Mouse (Mus musculus) hematopoietic stem cell, adult 5-6 weeks (primary cell): ENCODE results near the gene Cxcl2. TPM values are rescaled to one million over a fixed set of nuclear protein-coding genes. Genes with fewer than 3 reads are reported as not detected.
A peak's percentile ranks its signal among the peaks of the same experiment; 100 is the strongest.

Source experiments
- ATAC-seq, 2 experiments: fragments of 125-278 bp in 1 of 2; replicated peaks in 1 of 2; 2 replicates each; pipeline ENCODE4 v1.8.0; 2016 to 2017; ENCODE audit warnings: inconsistent platforms in 2 of 2, mild to moderate bottlenecking in 2 of 2, moderate number of reproducible peaks in 2 of 2, low read depth in 1 of 2, moderate TSS enrichment in 1 of 2; ENCODE audit not compliant: low FRiP score in 2 of 2, poor library complexity in 2 of 2, severe bottlenecking in 2 of 2, insufficient read depth in 1 of 2, low TSS enrichment in 1 of 2
- total RNA-seq: library from RNA; stranded (forward); fragments of 172-1452, 232-1000 nt; gene quantifications from 2 replicates; pipeline ENCODE4 v1.2.3, GENCODE M21; 2017

Gene Cxcl2
- total RNA-seq, 1 experiment from 2014 or later: 228 TPM

DNA sequence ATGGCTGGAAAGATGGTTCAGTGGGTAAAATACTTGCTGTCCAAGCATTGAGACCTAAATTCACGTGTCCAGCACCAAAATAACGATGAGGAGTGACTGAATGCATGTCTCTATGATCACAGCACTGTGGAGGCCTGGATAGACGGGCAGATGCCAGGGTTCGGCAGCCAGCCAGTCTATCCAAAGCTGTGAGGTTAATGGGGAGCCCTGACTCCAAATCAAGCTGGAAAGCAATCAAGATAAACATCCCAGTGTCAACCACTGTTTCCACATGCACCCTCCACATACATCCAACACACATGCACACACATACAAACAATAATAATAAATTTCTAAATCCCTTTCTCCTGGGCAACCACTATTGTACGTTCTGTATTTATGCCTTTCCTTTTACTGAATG lies 15.0 kb upstream of the Cxcl2 start:
- ATAC-seq: no peak

DNA sequence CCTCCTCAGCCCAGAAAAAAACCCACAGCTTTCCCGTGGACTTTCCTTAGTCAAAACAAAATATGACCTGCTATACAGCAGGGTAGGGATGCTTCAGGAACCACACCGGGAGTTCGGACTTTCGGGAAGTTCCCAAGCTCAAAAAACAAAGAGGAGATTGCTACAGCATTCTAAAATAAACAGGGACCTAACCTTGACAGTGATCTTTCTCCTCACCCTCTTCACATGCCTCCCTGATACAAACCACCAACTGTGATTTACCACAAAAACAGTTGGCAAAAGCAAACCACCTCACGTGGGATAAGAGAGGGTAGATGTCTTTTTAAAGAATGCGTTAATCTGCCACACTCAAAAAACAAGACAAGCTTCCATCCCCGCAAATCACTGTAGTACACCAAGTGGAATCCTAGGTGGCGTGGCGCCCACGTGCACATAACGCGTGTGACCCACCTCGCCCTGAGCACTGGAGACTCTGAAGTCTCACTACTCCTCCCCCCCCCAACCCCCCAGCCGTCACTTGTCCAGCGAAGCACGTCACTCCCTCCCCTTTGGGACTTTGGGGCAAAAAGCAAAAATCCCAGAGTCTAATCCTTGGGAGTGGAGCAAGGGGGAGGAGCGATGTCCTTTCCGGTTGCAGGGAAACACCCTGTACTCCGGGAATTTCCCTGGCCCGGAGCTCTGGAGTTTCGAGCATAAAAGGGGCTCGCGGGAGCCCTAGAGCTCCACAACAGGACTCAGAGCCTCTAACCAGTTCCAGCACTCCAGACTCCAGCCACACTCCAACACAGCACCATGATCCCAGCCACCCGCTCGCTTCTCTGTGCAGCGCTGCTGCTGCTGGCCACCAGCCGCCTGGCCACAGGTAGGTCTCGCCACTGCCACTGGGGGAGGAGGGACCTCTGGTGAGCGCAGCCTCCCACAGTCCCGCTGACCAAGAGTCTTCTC lies 12.9 kb upstream of the Cxcl2 start, which contains the start of gene Cxcl1:
TSS of gene Cxcl1 (plus strand) at position 723 of the 945 bp plus-strand sequence.
- peak; percentile 29 to 67 for ATAC-seq

DNA sequence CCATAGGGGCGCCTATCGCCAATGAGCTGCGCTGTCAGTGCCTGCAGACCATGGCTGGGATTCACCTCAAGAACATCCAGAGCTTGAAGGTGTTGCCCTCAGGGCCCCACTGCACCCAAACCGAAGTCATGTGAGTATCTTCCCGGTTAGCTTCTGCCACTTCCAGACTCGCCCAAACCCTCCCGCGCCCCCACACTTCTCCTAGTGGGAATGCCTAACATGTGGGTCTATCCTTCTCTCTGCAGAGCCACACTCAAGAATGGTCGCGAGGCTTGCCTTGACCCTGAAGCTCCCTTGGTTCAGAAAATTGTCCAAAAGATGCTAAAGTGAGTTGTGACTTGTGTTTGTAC lies 12.2 kb upstream of the Cxcl2 start:
- no peak for ATAC-seq

DNA sequence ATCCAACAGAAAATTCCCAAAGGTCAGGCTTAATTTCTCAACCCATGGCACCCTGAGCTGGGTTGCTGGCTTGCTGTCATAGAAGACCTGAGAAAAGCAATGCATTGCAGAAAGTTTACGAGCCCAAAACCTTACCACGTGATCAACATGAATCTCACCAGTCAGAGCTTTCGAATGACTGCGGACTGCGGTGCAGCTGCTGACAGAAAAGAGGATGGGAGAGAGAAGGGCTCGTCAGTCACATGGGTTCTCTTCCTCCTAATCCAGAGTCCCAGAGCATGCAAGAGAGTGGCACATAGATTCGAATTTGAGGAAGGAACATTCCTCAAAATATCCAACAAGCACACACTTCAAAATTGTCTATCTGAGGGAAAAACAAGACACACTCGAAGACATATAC lies 9.4 kb upstream of the Cxcl2 start:
- no peak for ATAC-seq

DNA sequence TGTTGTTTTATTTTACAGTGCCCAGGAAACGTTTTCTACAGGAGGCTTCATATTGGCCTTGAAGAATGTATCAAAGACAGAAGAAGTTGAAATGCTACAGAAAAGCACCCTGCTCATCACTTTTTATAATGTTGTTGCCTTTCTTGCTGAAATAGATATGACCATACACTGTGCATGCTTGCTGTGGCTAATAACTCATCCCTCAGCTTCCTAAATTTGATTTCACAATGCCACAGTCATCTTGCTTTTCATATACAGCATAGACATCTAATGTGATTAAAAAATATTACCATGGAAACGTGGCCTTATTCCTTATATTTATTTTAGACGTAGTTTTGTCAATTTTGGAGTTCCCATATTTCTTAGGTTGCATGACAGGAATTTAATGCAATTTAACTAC lies 6.2 kb upstream of the Cxcl2 start:
- no peak; a peak in 1 of 4 replicates for ATAC-seq

DNA sequence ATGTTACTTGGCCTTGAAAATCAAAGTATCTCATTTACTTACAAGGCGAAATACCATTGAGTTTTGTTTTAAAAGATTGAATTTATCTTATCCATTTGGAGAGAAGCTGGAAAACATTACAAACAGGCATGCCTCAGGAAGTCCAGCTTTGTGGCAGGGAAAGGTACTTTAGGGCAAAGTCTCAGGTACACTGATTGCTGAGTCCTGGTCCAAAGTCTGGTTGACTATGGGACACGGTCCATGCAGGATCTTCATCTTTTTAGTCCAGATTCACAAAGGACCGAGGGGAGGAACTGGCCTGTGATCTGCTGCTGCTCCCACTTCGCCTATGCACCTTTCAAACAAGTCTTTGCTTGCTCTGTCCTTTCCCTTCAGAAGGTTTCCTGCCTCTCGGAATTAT lies 4.4 kb upstream of the Cxcl2 start:
- ATAC-seq: no peak

DNA sequence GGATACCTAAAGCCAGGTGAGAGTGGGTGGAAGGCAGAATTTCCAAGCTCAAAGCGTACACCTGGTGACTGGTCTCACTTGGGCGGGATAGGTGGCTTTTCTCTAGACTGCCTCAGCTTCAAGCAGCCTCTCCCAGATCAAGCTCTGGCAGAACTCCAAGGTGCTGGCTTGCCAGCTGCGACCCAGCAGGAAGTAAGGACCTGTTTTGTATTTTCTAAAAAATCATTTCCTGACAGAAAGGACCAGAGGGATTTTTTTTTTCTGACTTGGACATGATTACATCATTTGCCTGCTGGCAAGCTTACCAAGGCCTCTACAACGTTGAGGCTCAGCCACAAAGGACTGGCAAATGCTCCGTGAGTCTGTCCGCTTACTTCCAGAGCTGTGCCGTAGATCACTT lies 3.5 kb upstream of the Cxcl2 start:
- ATAC-seq: peak; percentile 30 to 34

DNA sequence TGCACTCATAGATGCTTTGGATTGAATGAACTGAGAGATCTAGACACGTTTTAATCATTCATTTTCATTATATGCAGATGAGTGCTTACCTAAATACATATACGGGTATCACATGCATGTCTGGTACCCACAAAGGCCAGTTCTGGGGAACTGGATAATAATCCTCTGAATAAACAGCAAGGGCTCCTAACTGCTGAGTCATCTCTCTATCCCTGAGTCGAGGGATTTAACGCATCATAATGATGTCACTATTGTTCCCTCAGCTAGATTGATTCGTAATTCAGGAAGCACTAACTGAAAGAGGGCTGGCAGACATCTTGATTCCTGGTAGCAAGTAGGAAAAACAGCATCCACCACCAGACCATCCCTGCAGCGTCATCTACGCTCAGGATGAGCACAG lies 3.0 kb upstream of the Cxcl2 start:
- ATAC-seq: no peak

DNA sequence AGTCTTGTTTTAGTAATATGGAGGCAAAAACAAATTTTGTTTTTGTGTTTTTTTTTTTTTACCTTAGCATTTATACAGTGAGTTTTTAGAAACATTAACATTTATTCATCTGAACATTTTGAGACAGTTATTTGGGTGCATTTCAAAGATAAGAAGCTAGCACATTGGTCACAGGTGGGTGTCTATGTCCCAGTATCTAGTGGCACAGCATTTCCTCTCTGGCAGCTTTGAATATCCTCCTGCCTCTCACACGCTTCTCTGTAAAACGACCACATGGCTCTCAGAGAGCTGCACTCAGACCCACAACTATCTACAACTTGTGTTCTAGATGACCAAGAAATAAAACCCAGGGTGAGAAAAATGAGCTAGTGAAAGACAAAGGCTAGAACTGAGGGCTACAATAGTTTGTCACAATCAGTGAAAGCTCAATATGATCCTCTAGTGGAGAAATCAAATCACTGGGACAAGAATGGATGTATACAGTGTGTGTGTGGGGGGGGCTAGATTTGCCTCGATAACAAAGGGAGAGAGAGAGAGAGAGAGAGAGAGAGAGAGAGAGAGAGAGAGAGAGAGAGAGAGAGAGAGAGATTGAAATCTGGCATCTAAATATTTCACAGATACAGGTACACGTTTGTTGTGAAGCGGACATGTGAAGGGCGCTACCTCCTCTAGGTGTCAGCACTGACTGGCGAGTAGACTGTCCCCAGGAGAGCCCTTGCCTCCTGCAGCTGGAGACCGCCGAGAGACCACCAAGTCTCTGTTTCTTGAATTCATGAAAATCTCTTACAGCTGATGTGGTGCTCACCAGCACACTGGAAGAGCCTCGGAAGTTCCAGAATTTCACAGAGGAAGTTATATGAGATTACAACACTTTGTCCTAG lies 1.1 kb upstream of the Cxcl2 start:
- ATAC-seq: peak; percentile 26 to 48; a peak in 2 of 4 replicates

DNA sequence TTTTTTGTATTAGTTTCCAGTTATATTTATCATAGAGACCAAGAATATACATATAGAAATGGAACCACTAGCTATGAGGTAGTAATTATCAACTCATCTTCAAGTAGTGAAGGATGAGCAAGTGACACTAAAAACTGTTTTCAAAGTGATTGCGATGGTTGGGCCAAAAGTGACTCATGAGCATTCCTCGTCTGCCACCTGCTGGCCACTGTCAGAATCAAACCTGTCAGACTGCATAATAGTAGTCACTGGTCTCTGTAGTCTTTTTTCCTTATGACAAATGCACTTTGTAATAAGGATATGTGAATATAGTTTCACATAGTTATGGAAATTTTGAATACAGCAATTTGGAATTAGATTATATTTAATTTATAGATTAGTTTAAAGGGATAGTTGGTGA lies 5.3 kb downstream of the Cxcl2 start:
- ATAC-seq: peak; percentile 67 to 78; a peak in 3 of 4 replicates

DNA sequence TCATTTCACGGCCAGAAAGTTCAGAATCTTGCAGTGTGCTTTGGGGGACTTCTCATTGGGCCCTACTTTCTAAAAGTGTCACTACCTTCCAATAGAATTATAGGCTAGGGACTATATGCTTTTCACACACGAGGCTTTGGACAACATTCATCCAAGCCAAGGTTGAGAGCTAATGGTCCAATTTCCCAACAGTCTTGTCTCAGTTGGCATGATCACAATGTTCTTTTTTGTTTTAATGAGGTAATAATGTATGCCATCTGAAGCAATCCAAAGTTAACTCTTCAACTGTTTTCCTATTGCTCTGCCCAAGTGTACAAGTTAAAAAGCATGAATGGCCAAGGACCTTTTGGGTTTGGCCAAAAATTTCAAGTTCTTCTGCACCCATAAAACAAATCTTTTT lies 15.8 kb downstream of the Cxcl2 start:
- no peak for ATAC-seq

DNA sequence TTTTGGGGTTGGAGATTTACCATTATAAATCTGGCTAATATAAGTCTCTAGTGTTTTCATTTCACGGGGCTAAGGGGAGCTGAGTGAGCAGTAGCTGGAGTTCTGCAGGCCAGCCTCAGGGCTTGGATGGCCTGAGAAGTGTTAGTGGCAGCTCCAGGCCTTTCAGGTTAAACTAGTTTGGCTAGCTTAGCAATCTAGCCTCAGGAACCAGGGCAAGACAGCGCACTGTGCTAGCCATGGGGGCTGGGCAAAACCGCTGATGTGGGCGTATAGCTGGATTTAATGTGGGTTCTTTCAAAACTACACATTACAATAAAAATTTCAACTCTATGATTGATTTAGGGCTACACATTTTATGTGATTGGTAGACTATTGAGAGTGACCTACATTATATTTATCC lies 19.3 kb downstream of the Cxcl2 start:
- no peak for ATAC-seq

DNA sequence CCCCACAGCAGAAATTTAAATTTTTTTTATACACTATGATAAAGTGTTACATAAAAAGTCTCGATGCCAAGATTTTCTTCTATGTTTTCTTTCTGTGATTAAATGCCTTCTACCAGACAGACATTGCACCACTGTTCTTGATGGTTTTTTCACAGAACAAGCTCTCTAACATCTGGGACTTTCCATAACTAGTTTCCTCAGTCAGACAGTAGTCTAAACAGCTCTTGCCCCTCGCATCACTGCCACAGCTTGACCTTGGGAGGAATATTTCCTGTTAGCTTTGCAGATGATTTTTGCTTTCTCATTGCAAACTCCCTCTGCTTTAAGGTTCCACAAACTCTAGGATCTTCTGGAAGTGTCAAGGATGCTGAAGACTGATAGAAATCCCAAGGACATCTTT lies 26.9 kb downstream of the Cxcl2 start:
- peak; percentile 12 to 31; a peak in 1 of 4 replicates for ATAC-seq

DNA sequence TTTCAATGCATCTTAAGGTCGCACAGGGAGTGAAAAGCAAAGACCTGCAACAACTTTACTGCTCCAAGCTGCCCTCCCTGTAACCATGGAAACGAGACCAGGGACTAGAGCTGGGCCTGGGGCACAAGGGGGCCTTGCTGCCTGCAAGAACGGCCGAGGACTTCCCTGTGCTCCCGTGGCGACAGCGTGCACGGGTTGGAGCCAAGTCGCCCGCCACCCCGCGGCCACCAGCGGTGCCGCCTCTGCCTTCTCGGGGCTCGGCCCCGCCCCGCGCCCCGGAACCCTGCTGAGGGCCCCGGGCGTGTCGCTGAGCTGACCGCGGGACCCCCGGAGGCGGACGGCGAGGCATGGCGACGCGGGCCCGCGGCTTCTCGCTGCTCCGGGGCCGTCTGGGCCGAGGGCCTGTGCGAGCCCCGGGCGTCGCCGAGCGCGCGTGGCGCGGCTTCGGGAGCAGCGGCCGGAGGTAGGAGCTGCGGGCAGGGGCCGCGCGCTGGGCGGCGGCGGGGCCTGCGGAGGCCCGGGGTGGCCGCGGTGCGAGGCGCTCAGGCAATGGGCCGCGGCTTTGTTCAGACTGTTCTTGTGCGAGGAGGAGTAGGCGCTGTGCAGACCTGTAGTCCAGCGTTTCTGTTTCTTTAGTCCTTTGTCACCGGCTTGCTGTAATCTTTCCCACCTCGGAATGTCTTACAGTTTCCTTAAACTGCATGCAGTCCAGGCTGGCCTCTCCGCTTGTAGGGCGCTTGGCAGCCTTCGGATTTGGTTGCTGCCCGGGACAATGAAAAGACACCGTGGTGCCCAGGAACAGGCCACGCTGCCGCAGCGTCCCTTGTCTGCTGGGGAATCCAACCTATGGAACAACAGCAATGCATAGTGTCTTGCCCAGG lies 27.5 kb downstream of the Cxcl2 start, which contains the start of gene Mthfd2l:
TSS of gene Mthfd2l (plus strand) at position 147 of the 881 bp plus-strand sequence.
- peak; percentile 94 to 98 for ATAC-seq

DNA sequence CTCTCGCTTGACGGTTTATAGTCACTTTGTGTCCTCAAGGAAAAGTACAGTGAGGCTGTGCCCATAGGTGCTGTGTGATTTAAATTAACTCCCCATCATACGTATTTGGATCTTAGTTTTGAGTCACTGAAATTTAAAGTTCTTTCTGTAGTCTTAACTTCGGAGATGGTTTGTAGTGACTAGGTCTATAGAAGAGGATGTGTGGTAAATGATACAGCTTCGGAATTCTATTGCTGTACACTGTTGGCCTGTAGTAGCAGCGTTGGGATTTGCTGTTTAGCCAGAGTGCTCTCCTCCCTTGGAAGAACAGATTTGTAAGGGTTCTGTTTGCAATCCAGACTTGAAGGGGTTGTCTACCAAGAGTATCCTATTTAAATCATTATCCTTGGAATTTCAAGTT lies 28.2 kb downstream of the Cxcl2 start:
- no peak for ATAC-seq

DNA sequence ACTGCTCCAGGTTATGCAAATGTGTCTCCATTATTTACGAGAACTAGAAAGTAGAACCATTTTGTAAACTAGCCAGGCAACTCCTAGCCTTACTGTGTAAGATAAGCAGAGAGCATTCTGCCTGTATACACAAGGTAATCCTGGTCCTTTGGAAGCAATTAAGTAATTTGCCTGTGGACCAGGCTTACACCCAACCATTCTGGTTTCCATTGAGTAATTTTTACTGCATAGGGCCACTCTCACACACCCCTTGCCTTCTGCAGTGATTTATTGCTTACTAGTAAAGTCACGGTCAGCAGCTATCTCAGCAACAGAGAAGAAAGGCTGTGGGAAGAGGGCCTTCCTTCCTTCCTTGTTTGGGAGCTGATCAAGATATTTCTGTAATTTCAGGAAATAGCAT lies 33.0 kb downstream of the Cxcl2 start:
- ATAC-seq: no peak; a peak in 1 of 4 replicates

DNA sequence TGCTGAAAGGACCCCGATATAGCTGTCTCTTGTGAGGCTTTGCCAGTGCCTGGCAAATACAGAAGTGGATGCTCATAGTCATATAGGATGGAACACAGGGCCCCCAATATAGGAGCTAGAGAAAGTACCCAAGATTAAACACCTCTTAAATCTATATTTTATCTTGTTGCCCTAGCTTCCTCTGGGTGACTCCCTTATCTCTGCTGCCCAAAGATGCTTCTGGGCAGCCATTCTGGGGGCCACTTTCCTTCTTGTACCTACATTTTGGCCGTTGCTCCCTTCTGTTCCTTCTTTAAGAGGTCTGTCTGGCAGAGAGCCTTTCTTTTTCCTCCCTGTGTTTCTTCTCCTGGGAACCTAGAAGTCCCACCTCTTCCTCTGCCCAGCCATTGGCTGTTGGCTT lies 41.8 kb downstream of the Cxcl2 start:
- no peak for ATAC-seq
